Mouse (Mus musculus): ENCODE measurements around the gene Rfx2. TPM values are rescaled to one million over a fixed set of nuclear protein-coding genes. Genes with fewer than 3 reads are reported as not detected.

Rfx2 gene
- polyA plus RNA-seq, 1 experiment, result 31.3 TPM

- Histone ChIP-seq H3K27me3 (ENCODE audit: control insufficient read depth, insufficient read depth, low read length) (no peaks in the 10 kb centered on the region), H3K4me3 (ENCODE audit: control insufficient read depth, insufficient read depth, low read length) (no peak overlapping the region), H3K4me1 (replicated peaks; ENCODE audit: control insufficient read depth, insufficient read depth, low read length) (no peaks in the 10 kb centered on the region), H3K36me3 (ENCODE audit: control insufficient read depth, insufficient read depth, low read length) (no peaks in the 10 kb centered on the region), H3K27ac (ENCODE audit: control insufficient read depth, insufficient read depth, low read length) (no peak overlapping the region)
- WGBS, result 97% methylated on average over 6 of the region's 6 CpGs
- TF ChIP-seq CTCF (IDR thresholded peaks at IDR 0.05; ENCODE audit: borderline replicate concordance, control insufficient read depth, extremely low read depth, insufficient read depth, low read length, poor library complexity) (no peak), POLR2A (IDR thresholded peaks at IDR 0.05; ENCODE audit: control insufficient read depth, extremely low read depth, insufficient read depth, low read length, poor library complexity) (no peak)
- DNase-seq, result no peak
Measured at GRCm38 (mm10) chr17:56789286-56789685, 41.5 kb downstream of the Rfx2 start.

GRCm38 (mm10) chr17:56788886-56789285 lies 41.9 kb downstream of the Rfx2 start:
- TF ChIP-seq CTCF (IDR thresholded peaks at IDR 0.05; ENCODE audit: borderline replicate concordance, control insufficient read depth, extremely low read depth, insufficient read depth, low read length, poor library complexity), result no peak
- TF ChIP-seq POLR2A (IDR thresholded peaks at IDR 0.05; ENCODE audit: control insufficient read depth, extremely low read depth, insufficient read depth, low read length, poor library complexity), result no peak
- 83% methylated on average over 3 of the region's 3 CpGs for WGBS
- Histone ChIP-seq H3K4me1 (replicated peaks; ENCODE audit: control insufficient read depth, insufficient read depth, low read length) (no peaks in the 10 kb centered on the region), H3K4me3 (ENCODE audit: control insufficient read depth, insufficient read depth, low read length) (no peak overlapping the region), H3K36me3 (ENCODE audit: control insufficient read depth, insufficient read depth, low read length) (0 out of 2 replicates have a peak, but pooled peaks cover 2% of the 10 kb centered on the region), H3K27me3 (ENCODE audit: control insufficient read depth, insufficient read depth, low read length) (no peaks in the 10 kb centered on the region), H3K27ac (ENCODE audit: control insufficient read depth, insufficient read depth, low read length) (no peak overlapping the region)
- no peak for DNase-seq

GRCm38 (mm10) chr17:56780291-56780978 lies 50.4 kb downstream of the Rfx2 start:
- Histone ChIP-seq H3K36me3 (ENCODE audit: control insufficient read depth, insufficient read depth, low read length) (0 out of 2 replicates have a peak, but pooled peaks cover 4% of the 10 kb centered on the region), H3K27me3 (ENCODE audit: control insufficient read depth, insufficient read depth, low read length) (no peaks in the 10 kb centered on the region), H3K27ac (ENCODE audit: control insufficient read depth, insufficient read depth, low read length) (no peak overlapping the region), H3K4me3 (ENCODE audit: control insufficient read depth, insufficient read depth, low read length) (no peak overlapping the region), H3K4me1 (replicated peaks; ENCODE audit: control insufficient read depth, insufficient read depth, low read length) (no peaks in the 10 kb centered on the region)
- 97% methylated on average over 13 of the region's 13 CpGs for WGBS
- DNase-seq, result no peak
- TF ChIP-seq CTCF (IDR thresholded peaks at IDR 0.05; ENCODE audit: borderline replicate concordance, control insufficient read depth, extremely low read depth, insufficient read depth, low read length, poor library complexity), result no peak
- no peak for TF ChIP-seq POLR2A (IDR thresholded peaks at IDR 0.05; ENCODE audit: control insufficient read depth, extremely low read depth, insufficient read depth, low read length, poor library complexity)

GRCm38 (mm10) chr17:56778779-56779362 lies 51.9 kb downstream of the Rfx2 start:
- Histone ChIP-seq H3K27ac (ENCODE audit: control insufficient read depth, insufficient read depth, low read length) (no peak overlapping the region), H3K4me1 (replicated peaks; ENCODE audit: control insufficient read depth, insufficient read depth, low read length) (no peaks in the 10 kb centered on the region), H3K4me3 (ENCODE audit: control insufficient read depth, insufficient read depth, low read length) (no peak overlapping the region), H3K36me3 (ENCODE audit: control insufficient read depth, insufficient read depth, low read length) (0 out of 2 replicates have a peak, but pooled peaks cover 2% of the 10 kb centered on the region), H3K27me3 (ENCODE audit: control insufficient read depth, insufficient read depth, low read length) (no peaks in the 10 kb centered on the region)
- TF ChIP-seq CTCF (IDR thresholded peaks at IDR 0.05; ENCODE audit: borderline replicate concordance, control insufficient read depth, extremely low read depth, insufficient read depth, low read length, poor library complexity), result no peak
- no peak for TF ChIP-seq POLR2A (IDR thresholded peaks at IDR 0.05; ENCODE audit: control insufficient read depth, extremely low read depth, insufficient read depth, low read length, poor library complexity)
- 93% methylated on average over 3 of the region's 3 CpGs for WGBS
- no peak for DNase-seq

GRCm38 (mm10) chr17:56777568-56777967 lies 53.2 kb downstream of the Rfx2 start:
- Histone ChIP-seq H3K36me3 (ENCODE audit: control insufficient read depth, insufficient read depth, low read length) (no peaks in the 10 kb centered on the region), H3K4me3 (ENCODE audit: control insufficient read depth, insufficient read depth, low read length) (no peak overlapping the region), H3K27me3 (ENCODE audit: control insufficient read depth, insufficient read depth, low read length) (no peaks in the 10 kb centered on the region), H3K27ac (ENCODE audit: control insufficient read depth, insufficient read depth, low read length) (no peak overlapping the region), H3K4me1 (replicated peaks; ENCODE audit: control insufficient read depth, insufficient read depth, low read length) (no peaks in the 10 kb centered on the region)
- no peak for DNase-seq
- 94% methylated on average over 11 of the region's 11 CpGs for WGBS
- TF ChIP-seq POLR2A (IDR thresholded peaks at IDR 0.05; ENCODE audit: control insufficient read depth, extremely low read depth, insufficient read depth, low read length, poor library complexity) (no peak), CTCF (IDR thresholded peaks at IDR 0.05; ENCODE audit: borderline replicate concordance, control insufficient read depth, extremely low read depth, insufficient read depth, low read length, poor library complexity) (no peak)

- DNase-seq, result no peak
- no peak for TF ChIP-seq CTCF (IDR thresholded peaks at IDR 0.05; ENCODE audit: borderline replicate concordance, control insufficient read depth, extremely low read depth, insufficient read depth, low read length, poor library complexity)
- no peak for TF ChIP-seq POLR2A (IDR thresholded peaks at IDR 0.05; ENCODE audit: control insufficient read depth, extremely low read depth, insufficient read depth, low read length, poor library complexity)
- no peaks in the 10 kb centered on the region for H3K36me3 ChIP-seq (ENCODE audit: control insufficient read depth, insufficient read depth, low read length)
- no peak within 1 kb of the TSS for H3K27ac ChIP-seq (ENCODE audit: control insufficient read depth, insufficient read depth, low read length)
- H3K4me3 ChIP-seq (ENCODE audit: control insufficient read depth, insufficient read depth, low read length), result no peak within 1 kb of the TSS
- H3K27me3 ChIP-seq (ENCODE audit: control insufficient read depth, insufficient read depth, low read length), result no peaks in the 10 kb centered on the region
- H3K4me1 ChIP-seq (replicated peaks; ENCODE audit: control insufficient read depth, insufficient read depth, low read length), result peaks cover 5% of the 10 kb centered on the region
- 93% methylated on average over 5 of the region's 5 CpGs for WGBS
Measured at GRCm38 (mm10) chr17:56769950-56770349, 60.9 kb downstream of the Rfx2 start, which contains the start of gene Prr22. Gene Prr22 (plus strand): TSS chr17:56770250.
